Mouse (Mus musculus): ENCODE results near the gene Dnmbp. TPM values are rescaled to one million over a fixed set of nuclear protein-coding genes. Genes with fewer than 3 reads are reported as not detected.
A peak's percentile ranks its signal among the peaks of the same experiment; 100 is the strongest.

The Dnmbp gene
- total RNA-seq, 2 experiments from 2014 or later, result 9.4 to 11.3 TPM

GRCm38 (mm10) chr19:43917406-43917691 is 22.6 kb downstream of the Dnmbp start:
- DNase-seq, result no peak
- H3K27ac ChIP-seq, result peak overlapping the region; percentile 9; the same call in 1 of the 2 replicates
- TF ChIP-seq CTCF (IDR thresholded peaks at IDR 0.05), result no peak
- H3K4me3 ChIP-seq, result peak overlapping the region; percentile 36
- intact Hi-C loops (cut with DNase I), result no loop called here

GRCm38 (mm10) chr19:43916586-43917405 is 23.2 kb downstream of the Dnmbp start:
- DNase-seq, result peak; percentile 49
- intact Hi-C loops (cut with DNase I), result no loop called here
- Histone ChIP-seq H3K4me3 (peak overlapping the region; percentile 36), H3K27ac (peak overlapping the region; percentile 9; the same call in 1 of the 2 replicates)
- TF ChIP-seq CTCF (IDR thresholded peaks at IDR 0.05), result no peak

- no peak overlapping the region for H3K27ac ChIP-seq
These were observed 24.6 kb downstream of the Dnmbp start for GRCm38 (mm10) chr19:43915431-43915830.

GRCm38 (mm10) chr19:43914986-43915385 is 25.0 kb downstream of the Dnmbp start:
- intact Hi-C loops (cut with DNase I), result no loop called here
- Histone ChIP-seq H3K27ac (no peak overlapping the region), H3K4me3 (no peak overlapping the region)
- no peak for DNase-seq
- TF ChIP-seq CTCF (IDR thresholded peaks at IDR 0.05), result no peak

More at GRCm38 (mm10) chr19:43915431-43915830, 24.6 kb downstream of the Dnmbp start:
- no peak overlapping the region for H3K4me3 ChIP-seq
- intact Hi-C loops (cut with DNase I), result no loop called here
- no peak for DNase-seq
- no peak for TF ChIP-seq CTCF (IDR thresholded peaks at IDR 0.05)

GRCm38 (mm10) chr19:43912775-43913486 is 27.1 kb downstream of the Dnmbp start:
- no peak for TF ChIP-seq CTCF (IDR thresholded peaks at IDR 0.05)
- H3K27ac ChIP-seq, result no peak overlapping the region
- intact Hi-C loops (cut with DNase I), result no loop called here
- DNase-seq, result no peak
- H3K4me3 ChIP-seq, result no peak overlapping the region

- no peak overlapping the region for H3K4me3 ChIP-seq
- intact Hi-C loops (cut with DNase I), result loop anchor here (1.0 to 5.0 kb wide), 3 partner anchors 34 to 74 kb away; no protein-coding TSS in a partner anchor
- H3K27ac ChIP-seq, result no peak overlapping the region
- DNase-seq, result no peak
- TF ChIP-seq CTCF (IDR thresholded peaks at IDR 0.05), result no peak; the same call in 1 of the 2 replicates
These were observed 33.5 kb downstream of the Dnmbp start for GRCm38 (mm10) chr19:43906492-43906891.

GRCm38 (mm10) chr19:43905985-43906384 is 34.0 kb downstream of the Dnmbp start:
- peak; percentile 63 for DNase-seq
- H3K4me3 ChIP-seq, result no peak overlapping the region
- intact Hi-C loops (cut with DNase I), result loop anchor here (1.0 to 5.0 kb wide), 3 partner anchors 34 to 74 kb away; no protein-coding TSS in a partner anchor

GRCm38 (mm10) chr19:43905136-43905535 is 34.9 kb downstream of the Dnmbp start:
- intact Hi-C loops (cut with DNase I), result loop anchor here (5.0 kb wide), 1 partner anchor 33 kb away; no protein-coding TSS in a partner anchor

More at GRCm38 (mm10) chr19:43905985-43906384, 34.0 kb downstream of the Dnmbp start:
- peak; percentile 71 for TF ChIP-seq CTCF (IDR thresholded peaks at IDR 0.05)
- peak overlapping the region; percentile 24; the same call in 1 of the 2 replicates for H3K27ac ChIP-seq

GRCm38 (mm10) chr19:43904327-43904726 is 35.7 kb downstream of the Dnmbp start:
- H3K27ac ChIP-seq, result no peak overlapping the region
- no peak overlapping the region for H3K4me3 ChIP-seq
- TF ChIP-seq CTCF (IDR thresholded peaks at IDR 0.05), result no peak
- DNase-seq, result no peak
- intact Hi-C loops (cut with DNase I), result no loop called here

More at GRCm38 (mm10) chr19:43905136-43905535, 34.9 kb downstream of the Dnmbp start:
- no peak for TF ChIP-seq CTCF (IDR thresholded peaks at IDR 0.05)
- no peak overlapping the region for H3K27ac ChIP-seq
- DNase-seq, result no peak
- no peak overlapping the region for H3K4me3 ChIP-seq

GRCm38 (mm10) chr19:43902887-43903286 is 37.1 kb downstream of the Dnmbp start:
- H3K27ac ChIP-seq, result no peak overlapping the region
- DNase-seq, result no peak
- no peak overlapping the region for H3K4me3 ChIP-seq
- no peak for TF ChIP-seq CTCF (IDR thresholded peaks at IDR 0.05)
- intact Hi-C loops (cut with DNase I), result no loop called here

GRCm38 (mm10) chr19:43900690-43901089 is 39.3 kb downstream of the Dnmbp start:
- intact Hi-C loops (cut with DNase I), result no loop called here
- H3K27ac ChIP-seq, result no peak overlapping the region
- peak; percentile 7 for DNase-seq

GRCm38 (mm10) chr19:43898547-43898946 is 41.4 kb downstream of the Dnmbp start:
- Histone ChIP-seq H3K4me3 (no peak overlapping the region), H3K27ac (no peak overlapping the region)
- intact Hi-C loops (cut with DNase I), result no loop called here
- no peak for DNase-seq
- no peak for TF ChIP-seq CTCF (IDR thresholded peaks at IDR 0.05)

More at GRCm38 (mm10) chr19:43900690-43901089, 39.3 kb downstream of the Dnmbp start:
- TF ChIP-seq CTCF (IDR thresholded peaks at IDR 0.05), result no peak
- no peak overlapping the region for H3K4me3 ChIP-seq

- intact Hi-C loops (cut with DNase I), result no loop called here
- no peak overlapping the region; the same call in 1 of the 2 replicates for H3K27ac ChIP-seq
- DNase-seq, result no peak
- no peak overlapping the region for H3K4me3 ChIP-seq
- no peak for TF ChIP-seq CTCF (IDR thresholded peaks at IDR 0.05)
These were observed 43.5 kb downstream of the Dnmbp start for GRCm38 (mm10) chr19:43896441-43896840.
